Mouse (Mus musculus) B cell, adult 2 months (primary cell): ENCODE measurements around the gene Ppp2r3a.

Experiments
- DNase-seq, 2 experiments: peaks; one replicate each; pipeline ENCODE4 v3.0.0; 2022

The Ppp2r3a gene

DNA sequence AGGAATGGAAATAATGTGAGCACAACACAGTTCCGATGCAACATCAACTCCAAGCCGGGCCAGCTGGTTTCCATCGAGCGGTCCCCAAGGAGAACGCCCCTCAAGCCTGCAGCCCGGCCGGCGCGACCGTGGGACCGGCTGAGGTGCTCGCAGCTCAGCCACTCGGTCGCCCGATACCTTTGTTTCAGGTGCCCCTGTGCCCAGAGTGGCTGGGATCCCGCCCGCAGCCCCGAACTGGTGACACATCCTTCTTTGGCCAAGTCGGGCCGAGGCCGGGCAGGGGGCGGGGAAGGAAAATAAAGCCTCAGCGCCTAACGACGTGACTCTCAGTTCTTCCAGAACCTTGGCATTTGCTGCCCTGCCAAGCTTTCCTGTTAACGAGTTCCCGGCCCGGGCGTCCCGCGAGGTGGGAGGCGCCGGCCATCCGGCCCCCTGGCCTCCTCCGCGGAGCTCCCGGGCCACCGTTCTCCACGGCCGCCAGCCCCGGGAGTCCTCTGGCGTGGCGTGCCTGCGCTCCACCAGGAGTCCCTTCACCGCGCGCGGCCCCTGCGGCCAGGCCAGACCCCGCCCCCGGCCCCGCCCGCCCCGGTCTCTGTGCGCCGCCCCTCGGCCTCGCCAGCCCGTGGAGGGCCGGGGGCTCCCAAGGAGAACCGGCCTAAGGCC is 483 bp downstream of the Ppp2r3a start:
- DNase-seq, result peak; percentile 50 to 55

DNA sequence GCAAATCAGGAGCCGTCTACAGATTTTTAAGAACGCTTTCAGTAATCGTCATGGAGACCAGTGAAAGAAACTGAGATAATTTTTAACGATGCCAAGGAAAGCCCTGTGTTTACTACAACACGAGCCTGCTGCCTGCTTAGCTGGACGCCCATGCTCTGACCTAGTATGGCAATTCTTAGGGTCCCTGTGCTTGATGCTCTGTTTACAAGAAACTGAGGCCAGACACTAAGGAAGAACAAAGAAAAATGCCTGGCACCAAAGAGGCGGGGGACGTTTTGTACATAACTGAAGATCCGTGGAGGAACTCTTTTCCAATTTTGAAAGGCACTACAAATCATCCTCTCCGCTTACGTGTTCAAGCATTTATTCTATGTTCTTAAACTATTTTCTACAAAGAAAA is 1.1 kb downstream of the Ppp2r3a start:
- peak in 1 of 2 experiments; percentile 2 for DNase-seq

DNA sequence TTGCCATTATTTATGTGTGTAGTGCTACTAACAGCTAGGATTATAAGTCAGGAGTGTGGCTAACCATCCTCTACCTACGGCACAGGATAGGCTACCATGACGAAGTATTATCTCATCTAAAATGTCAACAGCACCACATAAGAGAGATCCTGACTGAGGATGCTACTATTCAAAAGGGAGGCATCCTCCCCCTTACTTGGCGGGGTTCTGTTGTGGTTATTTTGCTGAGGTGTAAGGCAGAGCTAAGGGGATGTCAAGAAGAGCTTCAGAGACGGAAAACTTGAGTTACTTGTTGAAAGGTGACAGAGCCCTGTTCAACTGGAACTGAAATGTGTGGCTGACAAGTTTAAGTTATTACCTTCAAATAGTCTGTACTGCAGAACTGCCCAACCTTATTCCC is 2.0 kb downstream of the Ppp2r3a start:
- DNase-seq, result no peak

DNA sequence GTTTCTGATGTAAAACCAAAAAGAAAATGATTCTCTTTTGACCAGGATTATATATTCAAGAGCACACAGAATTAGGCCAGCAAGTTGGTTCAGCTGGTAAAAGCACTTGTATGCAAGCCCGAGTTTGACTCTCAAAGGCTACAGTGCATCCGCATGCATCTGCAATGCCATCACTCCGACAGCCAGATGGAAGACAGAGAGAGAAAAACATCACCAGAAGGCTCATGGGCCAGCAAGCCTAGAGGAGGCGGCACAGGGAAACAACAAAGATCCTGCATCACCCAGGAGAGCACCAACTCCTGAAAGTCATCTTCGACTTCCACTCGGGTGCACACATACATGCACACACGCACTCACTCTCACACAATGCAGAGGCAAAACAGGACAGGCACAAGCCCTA is 4.1 kb downstream of the Ppp2r3a start:
- no peak for DNase-seq

DNA sequence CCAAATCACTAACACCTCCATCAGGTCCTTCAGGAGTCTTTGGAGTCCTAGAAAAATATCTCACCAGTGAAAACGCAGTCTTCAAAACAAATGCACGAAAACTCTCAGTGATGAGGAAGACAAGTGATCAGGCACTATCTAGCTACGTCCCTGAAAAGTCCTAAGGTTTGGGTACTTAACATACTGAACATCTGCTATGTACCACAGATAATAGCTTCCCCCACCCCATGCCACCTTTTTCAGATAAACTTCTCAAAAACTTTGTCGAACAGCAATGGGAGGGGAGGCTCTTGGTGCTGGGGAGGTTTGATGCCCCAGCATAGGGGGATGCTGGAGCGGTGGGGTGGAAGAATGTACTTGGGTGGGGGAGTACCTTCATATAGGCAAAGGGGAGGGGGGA is 6.1 kb downstream of the Ppp2r3a start:
- no peak for DNase-seq

DNA sequence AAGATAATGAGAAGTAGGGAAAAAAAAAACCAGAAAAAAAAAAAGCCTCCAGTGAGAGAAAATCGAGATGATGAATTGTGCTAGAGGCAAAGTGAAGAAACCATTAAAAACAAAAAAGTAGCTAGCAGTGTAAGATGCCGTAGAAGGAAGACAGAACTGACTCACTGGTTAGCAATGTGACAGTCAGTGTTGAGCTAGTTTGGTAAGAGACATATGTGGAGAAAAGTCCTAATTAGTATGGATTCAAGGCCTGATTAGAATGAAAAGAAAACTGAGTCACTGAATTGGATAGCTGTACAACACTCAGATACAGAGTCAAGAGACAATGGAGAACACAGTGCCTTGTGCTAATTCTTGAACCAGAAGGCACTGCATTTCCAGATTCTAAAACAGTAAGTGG is 7.9 kb downstream of the Ppp2r3a start:
- no peak for DNase-seq

DNA sequence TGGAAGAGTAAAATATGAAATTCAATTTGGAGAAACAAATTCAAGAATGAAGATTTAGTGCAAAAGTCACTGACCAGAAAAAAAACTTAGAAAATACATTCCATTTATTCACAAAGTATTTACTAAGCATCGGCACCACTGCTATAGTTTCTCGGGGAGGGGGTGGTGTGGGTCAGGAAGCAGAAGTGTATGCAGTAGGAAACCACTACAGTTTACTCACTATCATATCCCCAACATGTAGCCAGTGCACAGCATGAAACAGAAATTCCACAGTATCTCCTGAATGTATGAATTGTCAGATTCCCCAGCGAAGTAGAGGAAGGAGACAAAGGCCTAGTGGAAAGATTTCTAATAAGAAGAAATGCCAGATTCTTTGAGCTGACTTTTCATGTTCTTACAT is 11.4 kb downstream of the Ppp2r3a start:
- DNase-seq, result no peak

DNA sequence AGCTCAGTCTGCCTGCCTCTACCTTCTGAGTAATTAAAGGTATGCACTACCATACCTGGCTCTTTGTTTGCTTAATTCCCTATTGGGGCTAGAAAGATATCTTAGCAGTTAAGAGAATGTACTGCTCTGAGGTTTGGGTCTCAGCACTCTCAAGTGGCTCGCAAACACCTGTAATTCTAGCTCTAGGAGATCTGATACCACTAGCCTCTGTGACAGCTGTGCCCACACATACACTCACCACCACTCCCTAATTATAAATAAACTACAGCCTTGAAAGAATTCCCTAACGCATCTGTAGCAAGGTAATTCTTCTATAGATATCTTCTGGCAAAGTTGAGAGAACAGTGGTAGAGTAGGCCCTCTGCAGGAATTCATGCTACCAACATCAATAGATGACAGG is 15.8 kb downstream of the Ppp2r3a start:
- DNase-seq, result no peak

DNA sequence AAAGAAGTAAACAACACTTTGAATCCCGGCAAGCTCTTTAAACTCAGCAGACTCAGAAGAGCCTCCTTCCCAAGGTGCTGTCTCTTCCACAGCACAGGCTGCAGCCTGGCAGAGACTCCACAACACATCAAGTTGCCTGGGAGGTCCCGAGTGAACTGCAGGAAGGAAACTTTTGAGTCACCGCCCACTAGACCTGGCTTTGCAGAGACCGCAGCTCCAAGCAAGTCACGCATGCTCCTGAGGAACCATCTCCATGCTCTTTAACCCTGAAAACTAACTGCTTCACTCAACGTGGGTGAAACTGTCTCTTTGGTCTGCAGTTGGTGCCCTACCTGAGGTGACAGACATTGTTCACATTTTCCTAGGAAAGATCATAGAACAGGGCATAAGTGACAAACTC is 19.6 kb downstream of the Ppp2r3a start:
- no peak for DNase-seq

DNA sequence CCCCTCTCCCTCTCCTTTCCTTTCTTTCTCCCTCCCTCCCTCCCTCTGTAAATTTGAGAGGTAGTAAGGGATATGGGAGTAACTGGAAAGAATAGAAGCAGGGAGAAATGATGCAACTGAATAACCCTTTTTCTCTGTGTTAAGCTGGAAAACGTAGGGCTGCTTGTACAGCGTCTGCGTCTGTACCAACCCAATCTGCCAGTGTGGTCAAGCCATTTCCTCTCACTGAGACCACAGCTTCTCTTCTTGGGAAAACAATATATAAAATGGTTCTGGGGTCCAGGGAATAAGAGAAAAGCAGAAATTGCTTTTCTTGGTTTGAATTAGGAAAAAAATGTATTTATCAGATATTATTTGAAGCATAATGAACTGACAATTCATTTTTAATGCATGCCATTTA is 21.6 kb downstream of the Ppp2r3a start:
- no peak for DNase-seq

DNA sequence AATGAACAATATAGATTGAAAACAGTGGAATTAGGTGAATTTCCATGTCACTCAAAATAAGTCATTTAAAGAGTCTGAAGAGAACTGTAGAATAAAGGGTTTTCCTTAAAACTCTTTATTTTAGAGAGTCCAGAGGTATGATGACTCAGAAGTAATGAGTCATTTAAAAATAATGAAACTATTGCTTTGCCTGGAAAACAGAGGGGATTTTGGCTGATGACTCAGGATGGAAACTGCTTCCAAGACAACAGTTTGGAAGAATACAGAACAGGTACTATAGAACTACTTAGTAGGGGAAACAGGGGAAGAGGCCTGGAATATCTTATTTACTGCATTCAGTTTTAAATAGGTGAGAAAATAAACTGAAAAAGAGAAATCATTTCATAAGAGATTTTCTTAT is 22.7 kb downstream of the Ppp2r3a start:
- no peak for DNase-seq

DNA sequence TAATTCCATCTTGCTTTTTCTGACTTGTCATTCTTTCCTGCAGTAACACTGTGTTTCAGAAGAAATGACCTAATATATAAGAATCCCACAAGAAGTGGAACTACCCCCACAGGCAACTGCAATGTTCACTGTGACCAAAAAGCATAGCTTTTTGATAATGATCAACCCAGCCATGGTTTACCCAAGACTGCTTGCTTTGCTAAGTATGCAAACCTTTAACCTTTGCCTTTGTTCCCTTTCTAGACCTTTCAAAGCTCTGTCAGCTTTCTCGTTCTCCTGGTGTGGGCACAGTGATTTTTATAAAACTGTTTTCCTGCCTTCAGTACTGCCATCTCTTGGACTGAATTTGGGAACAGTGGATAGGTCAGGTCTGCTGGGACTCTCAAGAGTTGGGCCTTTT is 43.6 kb downstream of the Ppp2r3a start:
- no peak for DNase-seq

DNA sequence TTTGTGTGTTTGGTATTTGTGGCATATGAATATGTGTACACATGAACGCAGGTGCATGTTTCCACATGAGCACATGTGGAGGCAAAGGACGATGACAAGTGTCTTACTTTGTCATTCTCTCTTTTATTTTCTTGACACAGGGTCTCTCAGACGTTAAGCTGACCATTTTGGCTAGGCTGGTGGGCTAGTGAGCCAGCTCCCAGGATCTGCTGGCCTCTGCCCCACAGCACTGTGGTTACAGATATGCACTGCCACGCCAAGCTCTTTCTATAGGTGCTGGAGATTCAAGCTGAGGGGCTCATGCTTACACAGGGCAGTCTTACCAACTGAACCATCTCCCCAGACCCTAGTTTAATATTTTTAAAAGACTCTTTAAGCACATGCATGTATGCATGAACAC is 45.1 kb downstream of the Ppp2r3a start:
- no peak for DNase-seq

DNA sequence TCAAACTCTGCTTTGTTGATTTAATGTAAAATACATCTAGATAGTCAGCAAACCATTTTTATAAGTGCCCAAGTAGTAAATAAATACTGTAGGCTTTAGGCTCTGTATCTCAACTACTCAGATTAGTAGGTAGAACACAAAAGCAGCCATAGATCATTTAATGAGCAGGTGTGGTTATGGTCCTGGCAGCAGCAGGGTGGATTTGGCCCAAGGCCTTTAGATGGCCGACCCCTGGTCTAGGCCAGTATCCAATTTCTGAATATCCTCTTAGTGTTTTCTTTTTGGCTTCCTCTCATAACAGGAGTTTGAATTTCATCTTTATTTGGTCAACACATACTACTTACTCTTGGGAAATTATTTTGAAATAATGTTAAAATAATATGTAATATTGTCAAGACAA is 46.4 kb downstream of the Ppp2r3a start:
- no peak for DNase-seq

DNA sequence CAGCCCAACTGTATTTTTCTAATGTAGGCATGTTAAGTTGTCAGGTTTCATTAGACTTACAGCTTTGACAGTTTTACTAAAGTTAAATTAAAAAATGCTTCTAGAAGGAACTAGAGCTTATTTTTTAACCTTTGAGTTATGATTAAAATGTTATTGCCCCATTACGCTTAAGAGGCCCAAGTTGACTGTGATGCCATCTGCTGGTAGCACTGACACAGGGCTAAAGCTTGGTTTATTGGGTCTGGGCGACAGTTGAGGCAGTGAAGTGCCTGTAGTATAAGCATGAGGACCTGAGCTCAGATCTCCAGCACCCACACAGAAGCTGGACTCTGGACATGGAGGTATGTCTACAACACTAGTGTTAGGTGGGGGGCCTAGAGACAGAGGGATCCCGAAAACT is 47.5 kb downstream of the Ppp2r3a start:
- DNase-seq, result no peak

DNA sequence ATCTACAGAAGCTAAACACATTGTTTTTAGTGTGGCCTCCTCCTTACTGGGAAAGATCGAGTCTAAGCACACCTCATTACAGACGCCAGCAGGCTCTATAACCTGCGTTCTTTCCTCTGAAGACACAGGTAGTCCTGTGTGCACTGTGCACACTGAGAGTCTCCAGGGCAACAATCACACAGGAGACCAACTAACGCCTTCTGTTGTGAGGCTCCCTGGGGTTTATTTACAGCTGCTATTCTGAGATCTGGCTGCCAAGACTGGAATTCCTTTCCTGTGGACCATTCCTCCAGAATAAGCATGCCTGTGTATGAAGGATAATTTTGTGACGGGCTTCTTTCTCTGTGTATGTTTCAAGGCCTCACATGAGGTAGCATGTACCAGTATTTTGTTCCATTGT is 51.0 kb downstream of the Ppp2r3a start:
- no peak for DNase-seq

DNA sequence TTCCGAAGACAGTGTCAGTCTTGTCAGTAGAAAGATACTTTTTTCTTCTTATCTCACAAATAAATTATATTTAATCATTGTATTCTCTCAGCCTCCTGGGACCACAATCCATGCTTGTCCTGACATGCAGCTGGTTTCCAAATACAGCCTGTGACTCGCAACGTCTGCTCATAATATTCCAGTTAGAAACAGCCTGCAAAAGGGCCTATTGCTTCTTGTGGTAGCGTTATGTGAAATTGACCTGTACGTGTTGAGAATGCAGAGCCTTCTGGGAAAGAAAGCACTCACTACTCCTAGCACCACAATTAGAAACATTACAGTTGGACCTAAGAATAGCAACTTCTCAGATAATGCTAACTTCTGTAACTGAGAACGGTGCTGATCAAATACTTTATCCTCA is 52.8 kb downstream of the Ppp2r3a start:
- no peak for DNase-seq

DNA sequence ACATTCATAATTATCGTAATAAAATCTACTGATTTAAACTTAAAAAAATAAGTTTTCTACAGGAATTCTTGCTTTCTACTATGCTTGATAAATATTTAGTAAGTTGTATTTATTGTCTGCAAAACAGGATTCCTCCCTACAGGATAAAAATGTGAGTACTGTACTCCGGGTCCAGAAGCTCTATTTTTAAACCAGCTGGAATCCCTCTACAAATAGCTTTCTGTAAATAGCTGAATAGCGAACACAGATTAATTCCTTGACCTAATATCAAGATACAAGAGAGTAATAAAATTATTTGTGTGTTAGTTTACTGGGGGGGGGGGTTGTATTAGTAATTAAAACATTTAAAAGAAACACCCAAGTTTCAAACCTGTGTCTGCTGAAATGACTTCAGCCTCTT is 53.3 kb downstream of the Ppp2r3a start:
- no peak for DNase-seq

DNA sequence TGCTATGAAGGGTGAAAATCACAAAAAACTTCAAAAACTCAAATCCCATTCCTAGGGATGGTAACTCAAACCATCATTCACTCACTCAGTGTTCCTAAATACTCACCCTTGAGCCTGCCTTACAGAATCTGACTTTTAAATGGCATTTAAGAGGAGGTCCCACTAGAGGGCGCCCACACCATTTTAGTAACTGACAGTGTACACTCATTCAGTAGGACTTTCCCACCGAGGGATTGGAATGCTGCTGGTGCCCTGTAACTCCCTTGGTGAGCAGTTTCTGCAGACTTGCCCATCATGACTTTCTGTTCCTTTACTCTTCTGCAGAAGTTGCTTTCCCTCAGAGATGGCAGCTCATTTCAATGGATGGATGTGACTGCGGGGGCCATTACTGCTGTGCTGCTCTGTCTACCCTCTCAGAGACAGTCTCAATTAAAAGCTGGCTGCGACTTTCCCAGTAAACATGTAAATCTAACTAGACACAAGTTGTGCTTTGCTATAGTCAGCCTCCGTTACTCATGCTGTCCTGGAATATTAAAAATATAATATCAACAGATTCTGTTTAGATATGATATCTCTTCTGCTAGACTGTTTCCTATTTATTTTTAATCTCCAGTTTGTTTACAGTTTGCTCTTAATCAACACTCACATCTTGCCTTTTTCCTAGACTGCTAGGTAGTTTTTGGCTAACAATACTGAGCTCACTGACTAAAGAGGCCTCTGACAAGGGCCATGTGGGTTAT is 69.5 kb downstream of the Ppp2r3a start:
- DNase-seq, result peak; percentile 76 to 80

DNA sequence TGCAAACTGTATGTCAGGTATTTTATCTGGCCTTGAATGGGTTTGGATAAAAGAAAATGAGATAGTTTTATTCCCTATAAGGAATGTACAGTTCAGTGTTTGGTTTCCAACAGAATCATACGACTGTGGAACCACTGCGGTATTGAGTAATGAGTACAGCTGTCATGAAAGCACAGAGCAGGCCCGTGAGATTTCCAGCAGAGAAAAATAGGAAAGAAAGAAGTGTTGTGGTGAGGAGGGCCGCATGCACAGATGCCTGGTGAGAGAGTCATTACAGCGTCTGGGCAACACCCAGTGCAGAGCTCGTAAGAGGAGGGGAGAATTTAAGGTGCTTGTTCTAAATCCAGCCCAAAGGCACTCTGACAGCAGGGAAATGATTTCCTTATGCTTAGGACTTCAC is 70.3 kb downstream of the Ppp2r3a start:
- no peak for DNase-seq

DNA sequence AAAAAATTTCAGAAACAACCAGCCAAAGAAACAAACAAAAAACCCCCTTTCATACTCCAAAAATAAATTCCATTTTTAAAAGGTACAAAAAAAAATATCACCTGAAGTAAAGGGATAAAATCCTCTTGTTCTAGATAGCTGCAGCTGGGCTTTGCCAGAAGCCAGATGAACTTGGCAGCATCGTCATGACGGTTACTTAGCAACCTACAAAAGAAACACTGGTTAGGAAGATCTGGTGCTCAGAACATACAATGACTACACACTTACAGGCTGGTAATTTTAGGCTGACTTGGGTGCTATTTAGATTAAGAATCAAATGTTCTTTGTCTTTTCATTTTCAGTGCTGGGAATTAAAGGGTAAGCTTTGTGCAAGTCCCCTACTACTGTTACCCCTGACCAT is 71.4 kb downstream of the Ppp2r3a start:
- no peak for DNase-seq

DNA sequence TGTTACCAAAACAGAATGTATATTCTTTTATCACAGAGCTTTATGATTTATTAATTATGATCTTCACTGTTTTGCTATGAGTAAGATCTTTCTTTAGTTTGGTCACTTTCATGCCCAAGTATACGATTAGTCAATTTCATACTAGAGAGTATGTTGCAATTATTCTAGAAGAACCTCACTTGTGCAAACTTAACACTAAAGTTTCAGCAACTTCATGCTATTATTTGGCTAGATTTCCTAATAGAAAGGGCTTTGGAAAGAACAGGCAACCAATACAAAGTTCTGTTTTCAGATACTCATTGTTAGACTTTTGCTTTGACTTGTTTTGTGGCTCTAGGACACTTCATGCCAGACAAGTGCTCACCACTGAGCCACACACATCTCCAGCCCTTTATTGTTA is 91.0 kb downstream of the Ppp2r3a start:
- DNase-seq, result no peak

DNA sequence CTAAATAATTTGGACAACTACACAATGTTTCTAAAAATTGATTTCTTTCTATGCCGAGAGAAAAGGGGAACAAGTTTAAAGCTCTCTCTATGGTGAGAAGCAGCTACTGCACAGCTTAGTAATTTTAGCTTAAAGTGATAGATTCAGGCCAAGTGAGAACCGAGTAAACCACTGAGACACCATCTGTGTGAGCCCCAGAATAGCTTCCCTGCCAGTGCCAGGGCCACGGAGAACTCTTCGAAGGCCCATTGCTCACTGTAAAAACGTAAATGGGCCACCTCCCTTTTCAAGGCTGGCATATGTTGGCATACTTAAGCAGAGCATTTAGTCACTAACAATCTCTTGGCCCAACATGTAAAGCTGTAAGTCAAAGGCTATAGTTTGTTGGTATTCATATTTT is 91.5 kb downstream of the Ppp2r3a start:
- DNase-seq, result no peak

DNA sequence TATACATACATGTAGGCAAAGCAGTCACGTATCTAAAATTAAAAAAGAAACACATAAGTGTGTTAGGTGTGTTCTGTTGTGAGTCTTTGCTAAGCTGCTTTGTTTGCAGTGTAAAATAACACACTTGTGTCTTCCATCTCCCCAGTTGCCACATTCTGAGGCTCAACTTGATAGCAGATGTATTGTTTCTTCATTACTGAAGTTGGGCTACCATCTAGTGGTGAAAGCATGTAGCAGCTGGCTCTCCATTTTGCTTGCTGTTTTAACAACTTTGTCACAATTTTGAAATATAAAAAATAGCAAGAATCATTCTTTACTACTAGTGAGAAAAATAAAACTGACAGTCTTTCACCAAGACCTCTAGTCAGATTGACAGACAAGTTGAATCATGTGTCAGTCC is 92.2 kb downstream of the Ppp2r3a start:
- peak; percentile 37 to 49 for DNase-seq

DNA sequence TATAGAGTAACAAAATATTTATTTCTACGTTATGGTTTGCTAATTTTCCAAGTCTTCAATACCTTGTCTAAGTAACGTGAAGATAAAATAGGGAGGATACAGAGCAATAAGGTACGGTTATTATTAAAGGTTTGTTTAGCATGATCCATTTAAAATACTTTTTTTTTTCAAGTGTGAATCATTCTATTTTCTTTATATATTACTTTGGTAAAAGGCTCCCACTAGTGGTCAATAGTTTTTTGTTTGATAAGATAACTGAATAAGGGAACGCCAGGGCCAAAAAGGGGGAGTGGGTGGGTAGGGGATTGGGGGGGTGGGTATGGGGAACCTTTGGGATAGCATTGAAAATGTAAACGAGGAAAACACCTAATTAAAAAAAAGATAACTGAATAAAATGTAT is 98.7 kb downstream of the Ppp2r3a start:
- DNase-seq, result no peak
